Mouse (Mus musculus) hindbrain, embryonic 11.5 days (tissue): ENCODE results near the gene Plcb1. TPM values are rescaled to one million over a fixed set of nuclear protein-coding genes. Genes with fewer than 3 reads are reported as not detected.
"Not testable (repeated sequence)": the region's sequence is repeated elsewhere in the genome, so short reads cannot be mapped to it uniquely, and the experiment has no call there.

Experiments
- ATAC-seq: fragments of 200-750 bp; cut with Nextera tagmentation; 2 replicates; pipeline ENCODE4 v1.8.0; 2017; ENCODE audit warnings: mild to moderate bottlenecking, moderate TSS enrichment, moderate library complexity; ENCODE audit not compliant: low FRiP score
- DNase-seq: peaks from one replicate; pipeline ENCODE4 v3.0.0-alpha.2; 2015; ENCODE audit warnings: low spot score
- H3K27ac ChIP-seq: fragments of 300-500 bp; sonication (generic); 2 replicates; pipeline ENCODE4 v1.5.1; 2014; ENCODE audit warnings: mild to moderate bottlenecking, low read depth, low read length
- H3K27me3 ChIP-seq: fragments of 300-500 bp; sonication (generic); 2 replicates; pipeline ENCODE4 v1.6.1; 2014; ENCODE audit warnings: mild to moderate bottlenecking, low read length, moderate library complexity, mixed read lengths; ENCODE audit not compliant: control insufficient read depth, insufficient read depth
- H3K36me3 ChIP-seq: fragments of 300-500 bp; sonication (generic); 2 replicates; pipeline ENCODE4 v1.6.1; 2014; ENCODE audit warnings: mild to moderate bottlenecking, low read length, moderate library complexity, mixed read lengths; ENCODE audit not compliant: control insufficient read depth, insufficient read depth
- H3K4me1 ChIP-seq: fragments of 300-500 bp; sonication (generic); replicated peaks from 2 replicates; pipeline ENCODE4 v1.6.1; 2014; ENCODE audit warnings: low read length, mixed read lengths; ENCODE audit not compliant: control insufficient read depth, insufficient read depth
- H3K4me2 ChIP-seq: fragments of 300-500 bp; sonication (generic); replicated peaks from 2 replicates; pipeline ENCODE4 v1.6.1; 2014; ENCODE audit warnings: mild to moderate bottlenecking, low read depth, low read length
- H3K4me3 ChIP-seq: fragments of 300-500 bp; sonication (generic); 2 replicates; pipeline ENCODE4 v1.5.1; 2014; ENCODE audit warnings: low read depth, low read length
- H3K9ac ChIP-seq: fragments of 300-500 bp; sonication (generic); 2 replicates; pipeline ENCODE4 v1.6.1; 2014; ENCODE audit warnings: low read depth, low read length
- H3K9me3 ChIP-seq: fragments of 300-500 bp; sonication (generic); 2 replicates; pipeline ENCODE4 v1.6.1; 2016; ENCODE audit warnings: low read length; ENCODE audit not compliant: control insufficient read depth
- WGBS: fragments of 180-500 bp; shearing (Covaris S2); extraction: QIAGEN DNeasy Blood & Tissue Kit; methylation state at CpG from one replicate; pipeline ENCODE4 v1.1.7; 2014; 5-methylcytosine and 5-hydroxymethylcytosine counted together
- polyA plus RNA-seq: library from polyadenylated mRNA; unstranded; fragments of >200 nt; fragmentation: Nextera tagmentation; extraction: Ambion mirVana; gene quantifications from 2 replicates; pipeline ENCODE4 v1.2.1, GENCODE M21; 2014

Gene Plcb1
- polyA plus RNA-seq, 1 experiment from 2014 or later, result 10.7 TPM

DNA sequence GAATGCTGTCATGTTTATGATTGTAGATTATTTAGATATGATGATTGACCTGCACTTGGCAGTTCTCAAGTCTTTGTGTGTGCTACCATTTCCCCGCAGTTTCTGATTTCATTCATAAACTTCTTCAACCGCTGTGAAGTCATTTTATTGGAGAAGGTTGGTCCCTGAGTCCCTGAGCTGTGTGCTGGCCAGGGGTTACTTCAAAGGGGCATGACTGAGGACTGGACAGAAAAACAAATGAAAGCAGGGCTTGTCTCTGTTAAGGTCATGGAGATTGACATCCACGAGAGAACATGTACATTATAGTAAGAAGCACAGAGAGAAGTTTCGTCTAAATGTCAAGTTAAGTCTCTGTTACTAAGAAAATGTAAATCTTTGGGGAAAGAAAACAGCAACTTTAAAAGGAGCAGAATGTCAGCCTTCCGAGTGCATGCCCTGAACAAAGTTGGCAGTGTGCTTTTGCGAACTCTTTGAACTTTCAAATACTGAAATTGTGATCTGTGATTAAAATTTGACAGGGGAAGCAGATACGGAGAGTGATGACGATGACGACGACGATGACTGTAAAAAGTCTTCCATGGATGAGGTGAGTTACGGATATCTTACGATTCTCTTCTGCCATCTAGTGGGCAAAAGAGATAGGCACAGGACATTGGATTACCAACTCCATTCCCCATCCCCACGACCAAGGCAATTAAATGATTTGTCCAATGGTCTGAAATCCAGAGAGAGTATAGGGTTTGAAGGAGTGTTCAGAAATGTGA is 544.1 kb downstream of the Plcb1 start:
- Histone ChIP-seq H3K27ac (no peak overlapping the region), H3K4me3 (no peak overlapping the region), H3K9ac (no peak overlapping the region), H3K27me3 (no peaks in the 10 kb centered on the region), H3K4me1 (no peaks in the 10 kb centered on the region), H3K4me2 (peak overlapping the region; percentile 16; the same call in 1 of the 2 replicates), H3K36me3 (no peaks in the 10 kb centered on the region), H3K9me3 (no peaks in the 10 kb centered on the region)
- DNase-seq (peak; percentile 79), ATAC-seq (peak; percentile 62)
- 13% methylated on average over 14 of the region's 14 CpGs for WGBS

DNA sequence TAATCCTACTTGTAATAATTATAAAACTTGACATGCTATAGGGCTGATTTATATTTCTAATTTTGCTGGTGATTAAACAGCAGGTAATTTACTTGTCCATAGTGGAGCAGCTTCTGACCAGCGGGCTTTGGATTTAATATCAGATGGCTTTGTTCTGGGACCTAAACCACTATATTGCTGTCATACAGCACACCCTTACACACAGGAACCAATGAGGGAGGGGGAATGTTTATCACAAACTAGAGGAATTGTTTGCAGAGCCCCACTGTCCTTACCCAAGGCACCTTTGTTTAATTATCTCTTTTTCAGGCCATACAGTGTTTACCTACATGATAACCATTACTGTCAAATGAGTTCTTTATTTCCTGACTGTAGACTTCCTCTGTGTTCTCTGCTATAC is 546.0 kb downstream of the Plcb1 start:
- Histone ChIP-seq H3K27me3 (no peaks in the 10 kb centered on the region), H3K4me2 (no peak overlapping the region), H3K4me1 (no peaks in the 10 kb centered on the region), H3K36me3 (no peaks in the 10 kb centered on the region), H3K27ac (no peak overlapping the region), H3K9ac (no peak overlapping the region), H3K4me3 (no peak overlapping the region), H3K9me3 (no peaks in the 10 kb centered on the region)
- WGBS, result 92% methylated on average over 1 of the region's 1 CpGs
- ATAC-seq, result no peak
- DNase-seq, result no peak

DNA sequence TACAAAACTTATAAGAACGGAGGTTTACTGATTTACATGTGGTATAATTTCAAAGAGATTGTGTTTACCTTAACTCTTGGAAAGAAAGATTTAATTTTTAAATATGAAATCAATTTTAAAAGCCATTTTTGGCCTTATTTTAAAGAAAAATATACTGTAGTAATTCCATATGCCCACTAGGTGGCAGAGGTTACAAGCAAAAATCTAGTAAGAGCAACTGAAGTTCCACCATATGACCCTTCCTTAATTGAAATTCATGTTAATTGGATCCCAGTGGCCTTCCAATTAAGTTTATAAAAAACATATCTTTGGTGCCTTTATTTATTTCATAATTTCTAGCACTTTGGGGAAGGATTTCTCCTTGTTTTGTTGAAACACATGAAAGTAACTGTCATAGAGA is 570.4 kb downstream of the Plcb1 start:
- no peak overlapping the region for H3K4me3 ChIP-seq
- WGBS, result 27% methylated on average over 1 of the region's 1 CpGs
- ATAC-seq, result no peak
- DNase-seq, result peak; percentile 37
- H3K9me3 ChIP-seq, result no peaks in the 10 kb centered on the region
- H3K4me2 ChIP-seq, result no peak overlapping the region
- H3K9ac ChIP-seq, result no peak overlapping the region
- H3K36me3 ChIP-seq, result no peaks in the 10 kb centered on the region
- no peaks in the 10 kb centered on the region for H3K4me1 ChIP-seq
- no peak overlapping the region for H3K27ac ChIP-seq
- no peaks in the 10 kb centered on the region for H3K27me3 ChIP-seq

DNA sequence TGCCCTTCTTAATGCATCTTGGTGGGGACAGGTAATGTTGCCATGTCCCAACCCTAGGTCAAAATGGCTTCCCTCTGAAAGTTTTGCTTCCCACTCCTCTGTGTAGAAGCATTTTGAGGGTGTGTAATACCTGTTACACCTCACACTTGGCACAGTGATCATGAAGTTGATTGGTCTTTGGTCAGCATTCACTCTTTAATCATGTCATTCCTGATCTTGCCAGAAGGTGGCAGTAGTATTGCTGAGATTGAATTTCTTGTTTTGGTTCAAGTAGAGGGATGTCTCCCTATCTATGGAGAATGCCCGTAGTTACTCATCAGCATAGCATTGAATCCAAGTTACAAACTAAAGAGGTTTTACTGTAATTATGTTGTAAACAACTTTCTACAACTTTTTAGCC is 575.9 kb downstream of the Plcb1 start:
- no peak overlapping the region for H3K4me3 ChIP-seq
- no peak overlapping the region for H3K4me2 ChIP-seq
- H3K9me3 ChIP-seq, result no peaks in the 10 kb centered on the region
- DNase-seq (peak; percentile 78), ATAC-seq (peak; percentile 43; the same call in 1 of the 2 replicates)
- no peaks in the 10 kb centered on the region for H3K4me1 ChIP-seq
- no peaks in the 10 kb centered on the region for H3K36me3 ChIP-seq
- no peak overlapping the region for H3K27ac ChIP-seq
- no peaks in the 10 kb centered on the region for H3K27me3 ChIP-seq
- no peak overlapping the region for H3K9ac ChIP-seq
- WGBS, result 36% methylated on average over 1 of the region's 1 CpGs

DNA sequence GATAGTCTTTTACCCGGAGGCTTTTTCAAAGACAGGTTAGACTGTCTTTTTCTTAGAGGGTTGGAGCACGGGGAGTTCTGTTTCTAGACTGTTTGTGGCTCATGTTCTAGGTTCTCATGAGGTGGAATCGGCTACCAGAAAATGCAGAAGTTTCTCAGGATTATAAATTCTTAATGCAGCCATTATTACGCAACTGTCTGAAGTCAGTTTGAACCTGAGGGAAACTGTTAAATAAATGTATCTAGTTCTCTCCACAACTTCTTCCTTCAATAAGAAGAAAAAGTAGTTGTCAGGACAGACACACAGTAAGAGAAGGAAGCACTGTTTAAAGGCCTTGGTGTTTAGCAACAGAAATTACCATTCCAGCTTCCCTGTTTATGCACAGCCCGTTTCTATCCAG is 577.1 kb downstream of the Plcb1 start:
- Histone ChIP-seq H3K36me3 (no peaks in the 10 kb centered on the region), H3K4me2 (no peak overlapping the region), H3K4me1 (no peaks in the 10 kb centered on the region), H3K27me3 (no peaks in the 10 kb centered on the region), H3K4me3 (no peak overlapping the region), H3K9me3 (no peaks in the 10 kb centered on the region), H3K27ac (no peak overlapping the region), H3K9ac (no peak overlapping the region)
- WGBS, result 87% methylated on average over 5 of the region's 5 CpGs
- DNase-seq (no peak), ATAC-seq (no peak)

DNA sequence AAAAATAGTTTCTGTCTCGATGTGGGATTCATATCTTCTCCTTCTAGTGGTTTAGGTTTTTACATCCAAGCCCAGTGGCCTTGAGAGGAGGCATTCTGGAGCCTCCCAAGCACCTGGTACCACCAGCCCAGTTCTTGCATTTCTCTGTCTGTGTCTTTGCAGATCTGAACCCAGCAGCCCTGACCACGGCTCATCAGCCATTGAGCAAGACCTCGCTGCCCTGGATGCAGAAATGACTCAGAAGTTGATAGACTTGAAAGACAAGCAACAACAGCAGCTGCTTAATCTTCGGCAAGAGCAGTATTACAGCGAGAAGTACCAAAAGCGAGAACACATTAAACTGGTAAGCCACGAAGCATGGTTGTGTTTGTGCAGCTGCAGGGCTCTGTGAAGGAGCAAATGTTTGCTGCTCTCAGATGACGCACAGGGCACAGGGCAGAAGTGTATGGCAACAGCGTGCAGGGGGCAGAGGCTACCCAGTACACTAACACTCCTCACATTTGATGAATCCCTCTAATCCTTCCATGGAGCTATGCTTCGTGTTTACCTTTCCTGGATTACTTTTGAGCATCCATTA is 584.5 kb downstream of the Plcb1 start:
- Histone ChIP-seq H3K27me3 (no peaks in the 10 kb centered on the region), H3K9ac (no peak overlapping the region), H3K4me1 (no peaks in the 10 kb centered on the region), H3K4me2 (no peak overlapping the region), H3K27ac (no peak overlapping the region), H3K36me3 (no peaks in the 10 kb centered on the region), H3K4me3 (no peak overlapping the region), H3K9me3 (no peaks in the 10 kb centered on the region)
- WGBS, result 63% methylated on average over 10 of the region's 10 CpGs
- DNase-seq (no peak), ATAC-seq (no peak)

DNA sequence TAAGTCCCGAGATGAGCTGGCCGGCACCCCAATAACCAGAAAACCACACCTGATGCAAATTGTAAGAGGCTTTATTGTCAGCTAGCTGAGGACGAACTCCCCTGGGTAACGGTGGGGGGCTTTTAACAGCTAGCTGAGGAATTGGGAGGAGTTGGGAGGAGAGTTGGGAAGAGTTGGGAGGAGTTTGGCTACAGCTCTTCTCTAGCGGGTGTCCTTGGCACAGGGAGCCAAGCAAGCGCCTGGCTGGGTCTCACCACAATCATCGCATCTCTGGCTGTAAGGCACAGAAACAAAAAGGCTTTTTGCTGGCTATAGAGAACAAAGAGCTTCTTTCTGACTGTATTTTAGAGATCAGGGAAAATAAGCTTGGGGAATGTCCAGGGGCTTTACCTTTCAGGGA is 594.9 kb downstream of the Plcb1 start:
- not testable (repeated sequence) for H3K36me3 ChIP-seq, H3K27ac ChIP-seq, H3K27me3 ChIP-seq, H3K4me1 ChIP-seq, H3K4me3 ChIP-seq, H3K4me2 ChIP-seq, DNase-seq, ATAC-seq, H3K9me3 ChIP-seq, H3K9ac ChIP-seq
- 31% methylated on average over 7 of the region's 7 CpGs for WGBS

DNA sequence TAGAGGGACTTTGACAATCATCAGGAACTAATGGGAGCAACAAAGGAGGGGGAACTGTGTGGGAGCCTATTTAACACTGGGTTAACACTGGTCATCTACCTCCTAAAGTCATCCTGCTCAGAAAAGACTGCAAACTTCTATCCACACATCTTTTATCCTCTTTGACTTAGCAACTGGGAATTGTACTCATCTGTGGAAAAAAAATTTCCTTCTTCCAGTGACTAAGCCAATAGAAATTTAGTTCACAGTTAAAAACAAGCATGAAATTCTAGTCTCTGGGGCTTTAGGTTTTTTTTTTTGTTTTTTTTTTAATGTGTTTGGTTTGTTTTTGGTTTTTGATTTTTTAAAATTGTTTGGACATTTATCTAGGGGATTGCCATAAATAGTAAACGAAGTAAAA is 595.5 kb downstream of the Plcb1 start:
- no peak for ATAC-seq

DNA sequence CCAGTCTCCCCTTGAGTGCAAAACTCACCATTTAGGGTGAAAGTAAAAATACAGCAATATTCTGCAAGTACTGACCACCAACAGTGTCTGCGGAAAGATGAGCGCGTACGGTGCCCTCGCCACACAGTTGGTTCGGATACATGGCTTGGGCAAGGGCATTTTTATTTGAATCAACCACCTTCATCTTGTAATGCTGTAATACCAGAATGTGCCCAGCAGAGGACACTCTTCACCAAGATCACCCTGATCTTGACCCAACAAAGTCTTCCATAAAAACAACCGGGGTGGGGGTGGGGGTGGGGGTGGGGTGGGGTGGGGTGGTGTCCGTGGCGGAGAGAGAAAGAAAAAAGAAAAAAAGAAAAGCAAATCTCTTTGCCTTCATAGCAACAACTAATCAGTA is 602.1 kb downstream of the Plcb1 start:
- DNase-seq (peak; percentile 27), ATAC-seq (no peak)
- Histone ChIP-seq H3K27me3 (no peaks in the 10 kb centered on the region), H3K9me3 (no peaks in the 10 kb centered on the region), H3K9ac (no peak overlapping the region), H3K4me1 (no peaks in the 10 kb centered on the region), H3K36me3 (no peaks in the 10 kb centered on the region), H3K27ac (no peak overlapping the region), H3K4me2 (no peak overlapping the region), H3K4me3 (no peak overlapping the region)
- WGBS, result 58% methylated on average over 9 of the region's 9 CpGs

More for the DNA sequence above, 595.5 kb downstream of the Plcb1 start:
- 82% methylated on average over 1 of the region's 1 CpGs for WGBS
- H3K36me3 ChIP-seq, result no peaks in the 10 kb centered on the region
- H3K27me3 ChIP-seq, result no peaks in the 10 kb centered on the region
- H3K9me3 ChIP-seq, result no peaks in the 10 kb centered on the region
- no peak overlapping the region for H3K4me3 ChIP-seq
- no peak overlapping the region for H3K9ac ChIP-seq
- DNase-seq, result no peak
- H3K27ac ChIP-seq, result no peak overlapping the region
- H3K4me2 ChIP-seq, result no peak overlapping the region
- H3K4me1 ChIP-seq, result no peaks in the 10 kb centered on the region
